ENCODE assay signal across 8 mouse cellular contexts in the genomic region with DNA sequence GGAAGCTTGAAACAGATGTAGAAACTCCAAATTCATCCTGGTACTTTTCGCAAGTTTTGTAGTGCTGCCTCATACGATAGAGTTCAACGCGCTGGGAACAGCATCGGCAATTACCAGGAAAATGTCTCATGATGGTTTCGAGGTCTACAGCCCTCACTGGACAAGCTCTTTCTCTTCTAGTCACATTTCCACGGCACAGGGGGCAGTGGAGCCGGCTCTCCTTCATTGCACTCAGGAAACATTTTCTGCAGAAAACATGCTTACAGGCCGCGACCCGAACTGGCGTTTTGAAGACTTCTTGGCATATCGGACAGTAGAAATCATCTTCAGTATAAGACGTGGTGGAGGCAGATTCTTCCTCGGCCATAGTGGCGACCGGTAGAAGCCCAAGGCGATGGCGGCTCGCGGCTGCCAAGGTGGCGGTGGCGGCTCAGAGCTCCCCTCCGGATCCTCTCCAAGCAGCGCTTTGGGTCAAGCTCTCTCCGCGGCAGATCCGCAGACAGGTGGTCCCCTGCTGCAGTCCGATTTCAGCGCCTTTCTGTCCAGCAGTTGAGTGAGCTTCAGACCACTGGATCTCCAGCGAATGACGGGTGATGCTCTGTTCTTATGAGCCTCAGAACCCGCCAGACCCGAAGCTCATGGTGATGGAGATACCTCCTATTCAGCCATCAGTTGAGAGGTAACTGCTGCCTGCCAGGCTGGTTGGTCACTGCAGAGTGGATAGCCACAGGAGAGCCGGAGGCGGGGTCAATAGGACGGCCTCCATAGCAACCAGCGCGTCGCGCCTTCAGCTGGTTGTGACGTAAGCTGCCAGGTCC. TPM values are rescaled to one million over a fixed set of nuclear protein-coding genes. Genes with fewer than 3 reads are reported as not detected.
DNase-seq lines count a peak whose midpoint lies in the region; ATAC-seq and TF ChIP-seq lines count a peak whose summit lies in the region.

Gene Rnf138rt1, minus strand, starts transcription at position 713 of the 818 bp plus-strand sequence.

- H3K36me3 ChIP-seq in kidney, embryonic 14.5 days (ENCODE audit: control insufficient read depth, insufficient read depth, low read length) = no peaks in the 10 kb centered on the region
- no peaks in the 10 kb centered on the region for H3K36me3 ChIP-seq in liver, embryonic 16.5 days (ENCODE audit: control insufficient read depth, insufficient read depth)

- peaks cover 12% of the 10 kb centered on the region for H3K27me3 ChIP-seq in kidney, embryonic 14.5 days (ENCODE audit: control insufficient read depth, insufficient read depth, low read length)
- H3K27me3 ChIP-seq in liver, embryonic 16.5 days (ENCODE audit: control insufficient read depth, insufficient read depth, low read depth, low read length) = peaks cover 7% of the 10 kb centered on the region

- peak within 1 kb of the TSS; percentile 44 for H3K4me3 ChIP-seq in left cerebral cortex, adult 2 months
- peak within 1 kb of the TSS; percentile 33 for H3K4me3 ChIP-seq in kidney, embryonic 14.5 days (ENCODE audit: low read length)
- H3K4me3 ChIP-seq in liver, embryonic 16.5 days (ENCODE audit: low read depth, low read length) = peak within 1 kb of the TSS; percentile 36

- no peaks in the 10 kb centered on the region for H3K9me3 ChIP-seq in kidney, embryonic 14.5 days (ENCODE audit: control insufficient read depth, low read length)
- H3K9me3 ChIP-seq in liver, embryonic 16.5 days (replicated peaks; ENCODE audit: control insufficient read depth, low read length) = no peaks in the 10 kb centered on the region

- peak; percentile 93 for ATAC-seq in kidney, embryonic 14.5 days (ENCODE audit: low FRiP score, low TSS enrichment)
- ATAC-seq in liver, embryonic 16.5 days (ENCODE audit: low read depth) = peak; percentile 30; the same call in 1 of the 2 replicates

- no peak within 1 kb of the TSS for H3K9ac ChIP-seq in kidney, embryonic 14.5 days (ENCODE audit: low read depth, low read length)
- no peak within 1 kb of the TSS for H3K9ac ChIP-seq in liver, embryonic 16.5 days (ENCODE audit: low read depth, low read length)

- no peak within 1 kb of the TSS for H3K27ac ChIP-seq in left cerebral cortex, adult 2 months
- H3K27ac ChIP-seq in kidney, embryonic 14.5 days (ENCODE audit: low read depth, low read length) = no peak within 1 kb of the TSS
- no peak within 1 kb of the TSS for H3K27ac ChIP-seq in liver, embryonic 16.5 days (ENCODE audit: low read length)

- WGBS in kidney, embryonic 14.5 days = 38% methylated on average over 42 of the region's 42 CpGs
- 22% methylated on average over 42 of the region's 42 CpGs for WGBS in liver, embryonic 16.5 days (ENCODE audit: insufficient replicate concordance)

- H3K4me2 ChIP-seq in kidney, embryonic 14.5 days (replicated peaks; ENCODE audit: low read depth, low read length) = peak within 1 kb of the TSS; percentile 62
- peak within 1 kb of the TSS; percentile 52 for H3K4me2 ChIP-seq in liver, embryonic 16.5 days (ENCODE audit: low read depth, low read length)

- peak; percentile 10 to 16 for DNase-seq in left cerebral cortex, adult 2 months (ENCODE audit: extremely low spot score in 1 of 2, low spot score in 2 of 2)
- DNase-seq in left cerebral cortex, adult 11 months (ENCODE audit: low spot score) = no peak
- peak; percentile 62 to 66 for DNase-seq in cerebellum, postnatal 10 days
- DNase-seq in gastrocnemius, postnatal 10 days = peak; percentile 5
- peak; percentile 72 for DNase-seq in retina, embryonic 14.5 days (ENCODE audit: low spot score)
- DNase-seq in thymus, postnatal 4 days = no peak

- intact Hi-C loops in left cerebral cortex, adult 2 months (cut with DNase I) = no loop called here

- no peak for TF ChIP-seq CTCF in left cerebral cortex, adult 2 months (IDR thresholded peaks at IDR 0.05)

- H3K4me1 ChIP-seq in kidney, embryonic 14.5 days (ENCODE audit: control insufficient read depth, insufficient read depth, low read length) = no peaks in the 10 kb centered on the region
- H3K4me1 ChIP-seq in liver, embryonic 16.5 days (ENCODE audit: control insufficient read depth, low read depth, low read length) = no peaks in the 10 kb centered on the region

RNA-seq across cellular contexts. Expression of gene Rnf138rt1, which starts in this region (rescaled TPM):
- total RNA-seq in left cerebral cortex, adult 2 months (2021) = under 1 TPM; 0.58 to 0.77 TPM
- not detected for total RNA-seq in gastrocnemius, postnatal 10 days (2021)
- 0.16 TPM in 1 of 2 replicates, not detected in the other for polyA plus RNA-seq in kidney, embryonic 14.5 days (2014; fragmentation: Nextera tagmentation; extraction: Ambion mirVana)
- 0.07 TPM in 1 of 2 replicates, not detected in the other for polyA plus RNA-seq in liver, embryonic 16.5 days (2015; fragmentation: Nextera tagmentation; extraction: Ambion mirVana)

Comparison
In these comparisons a context has a peak if more than half of its experiments do, and no peak if none do; other contexts are left out.
1. Peak in DNase-seq and H3K4me3 ChIP-seq in left cerebral cortex, adult 2 months; RNA of the gene not detected or under 1 TPM.
2. Peak in DNase-seq in gastrocnemius, postnatal 10 days; RNA of the gene not detected or under 1 TPM.
3. Peak in ATAC-seq, H3K4me3 ChIP-seq and H3K4me2 ChIP-seq in kidney, embryonic 14.5 days; RNA of the gene not detected or under 1 TPM.
4. Peak in ATAC-seq, H3K4me3 ChIP-seq and H3K4me2 ChIP-seq in liver, embryonic 16.5 days; RNA of the gene not detected or under 1 TPM.
5. DNase-seq: peak in cerebellum, postnatal 10 days (2 of 2) and retina, embryonic 14.5 days (single experiment); none in left cerebral cortex, adult 11 months (single experiment) and thymus, postnatal 4 days (single experiment).
6. Peak in every context shown above with its lines, with median percentiles within 50 percentile points of each other: H3K4me3 ChIP-seq.